Mouse (Mus musculus): ENCODE data around the gene Porcn. TPM values are rescaled to one million over a fixed set of nuclear protein-coding genes. Genes with fewer than 3 reads are reported as not detected.
A peak's percentile ranks its signal among the peaks of the same experiment; 100 is the strongest.

Porcn gene
- polyA plus RNA-seq, 1 experiment from 2014 or later: 8.9 TPM

DNA sequence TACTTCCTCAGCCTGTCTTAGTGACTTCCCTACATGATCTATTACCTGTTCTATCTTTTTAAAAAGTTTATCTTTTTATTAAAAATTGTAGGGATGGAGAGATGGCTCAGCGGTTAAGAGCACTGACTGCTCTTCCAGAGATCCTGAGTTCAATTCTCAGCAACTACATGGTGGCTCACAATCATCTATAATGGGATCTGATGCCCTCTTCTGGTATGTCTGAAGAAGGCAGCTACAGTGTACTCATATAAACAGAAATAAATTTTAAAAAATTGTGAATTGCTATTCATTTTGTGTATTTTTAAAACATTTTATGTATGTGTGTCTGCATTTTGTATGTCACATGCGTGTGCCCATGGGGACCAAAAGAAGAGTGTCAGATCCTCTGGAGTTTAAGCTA lies 41.4 kb upstream of the Porcn start:
- no peak for ATAC-seq (replicated peaks; ENCODE audit: low FRiP score, low read depth)
- H3K27me3 ChIP-seq (ENCODE audit: insufficient read depth, low read length): no peaks in the 10 kb centered on the region
- H3K9me3 ChIP-seq (replicated peaks; ENCODE audit: low read length): no peaks in the 10 kb centered on the region
- H3K36me3 ChIP-seq (ENCODE audit: insufficient read depth, low read length): no peaks in the 10 kb centered on the region
- H3K4me2 ChIP-seq (ENCODE audit: low read length): no peak overlapping the region
- no peak overlapping the region for H3K9ac ChIP-seq (ENCODE audit: low read depth, low read length)
- H3K4me3 ChIP-seq (replicated peaks; ENCODE audit: low read depth, low read length): no peak overlapping the region
- no peak overlapping the region for H3K27ac ChIP-seq
- no peak for DNase-seq (ENCODE audit: low spot score)
- WGBS: 80% methylated on average over 2 of the region's 2 CpGs
- peak; percentile 50 for TF ChIP-seq CTCF (IDR thresholded peaks at IDR 0.05; ENCODE audit: low read depth)
- no peaks in the 10 kb centered on the region for H3K4me1 ChIP-seq (replicated peaks; ENCODE audit: insufficient read depth, low read length)

DNA sequence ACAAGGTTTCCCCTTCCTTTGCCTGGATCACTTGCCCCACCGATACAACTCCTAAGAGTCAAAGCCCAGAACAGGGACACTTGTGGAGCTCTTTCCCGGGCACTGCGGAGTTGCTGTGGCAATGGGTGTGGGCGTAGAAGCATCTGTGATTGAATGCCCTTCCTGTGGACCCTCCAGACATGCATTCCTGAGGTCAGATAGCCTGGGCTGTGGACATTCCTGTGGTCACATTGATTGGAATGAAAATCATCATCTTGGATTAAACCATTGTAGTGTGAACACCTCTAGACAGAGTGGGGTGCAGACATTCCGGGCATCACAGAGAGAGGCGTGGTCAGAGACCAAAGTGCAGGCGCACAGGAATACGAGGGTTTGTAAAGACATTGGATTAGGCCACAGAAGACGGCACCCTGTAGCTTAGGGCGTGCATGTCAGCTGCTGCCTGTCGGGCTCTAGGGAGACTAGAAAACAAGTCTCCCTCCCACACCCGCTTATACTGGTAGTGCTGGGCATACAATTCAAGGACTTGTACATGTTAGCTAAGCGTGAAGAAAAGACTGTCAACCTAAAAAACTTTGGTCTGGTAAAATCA lies 32.6 kb upstream of the Porcn start:
- 80% methylated on average over 13 of the region's 13 CpGs for WGBS
- H3K4me2 ChIP-seq (ENCODE audit: low read length): no peak overlapping the region
- TF ChIP-seq CTCF (IDR thresholded peaks at IDR 0.05; ENCODE audit: low read depth): no peak
- H3K4me1 ChIP-seq (replicated peaks; ENCODE audit: insufficient read depth, low read length): no peaks in the 10 kb centered on the region
- 0 out of 2 replicates have a peak, but pooled peaks cover 2% of the 10 kb centered on the region for H3K36me3 ChIP-seq (ENCODE audit: insufficient read depth, low read length)
- H3K4me3 ChIP-seq (replicated peaks; ENCODE audit: low read depth, low read length): no peak overlapping the region
- H3K27ac ChIP-seq: no peak overlapping the region
- no peaks in the 10 kb centered on the region for H3K27me3 ChIP-seq (ENCODE audit: insufficient read depth, low read length)
- no peak for DNase-seq (ENCODE audit: low spot score)
- no peak overlapping the region for H3K9ac ChIP-seq (ENCODE audit: low read depth, low read length)
- no peak for ATAC-seq (replicated peaks; ENCODE audit: low FRiP score, low read depth)
- no peaks in the 10 kb centered on the region for H3K9me3 ChIP-seq (replicated peaks; ENCODE audit: low read length)

- WGBS: 67% methylated on average over 2 of the region's 2 CpGs
- no peak overlapping the region for H3K4me2 ChIP-seq (ENCODE audit: low read length)
- no peaks in the 10 kb centered on the region for H3K27me3 ChIP-seq (ENCODE audit: insufficient read depth, low read length)
- 0 out of 2 replicates have a peak, but pooled peaks cover 2% of the 10 kb centered on the region for H3K36me3 ChIP-seq (ENCODE audit: insufficient read depth, low read length)
- DNase-seq (ENCODE audit: low spot score): no peak
- H3K9me3 ChIP-seq (replicated peaks; ENCODE audit: low read length): no peaks in the 10 kb centered on the region
- no peak overlapping the region for H3K9ac ChIP-seq (ENCODE audit: low read depth, low read length)
- ATAC-seq (replicated peaks; ENCODE audit: low FRiP score, low read depth): no peak
- H3K27ac ChIP-seq: no peak overlapping the region
- no peak overlapping the region for H3K4me3 ChIP-seq (replicated peaks; ENCODE audit: low read depth, low read length)
- TF ChIP-seq CTCF (IDR thresholded peaks at IDR 0.05; ENCODE audit: low read depth): no peak
- H3K4me1 ChIP-seq (replicated peaks; ENCODE audit: insufficient read depth, low read length): no peaks in the 10 kb centered on the region
These were observed 30.4 kb upstream of the Porcn start for GRCm38 (mm10) chrX:8236704-8237103.

DNA sequence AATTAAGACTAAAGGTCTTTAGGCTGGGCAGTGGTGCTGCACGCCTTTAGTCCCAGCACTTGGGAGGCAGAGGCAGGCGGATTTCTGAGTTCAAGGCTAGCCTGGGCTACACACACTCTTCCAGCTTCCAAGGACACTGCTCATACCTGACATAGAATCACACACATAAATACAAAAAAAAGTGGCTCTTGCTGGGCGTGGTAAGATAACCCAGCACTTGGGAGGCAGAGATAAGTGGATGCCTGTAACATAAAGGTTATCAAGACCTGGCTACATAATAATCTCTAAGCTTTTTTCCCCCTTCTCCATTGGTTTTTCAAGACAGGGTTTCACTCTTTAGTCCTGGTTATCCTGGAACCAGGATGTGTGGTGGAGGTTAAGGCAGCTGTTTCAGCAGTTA lies 27.3 kb upstream of the Porcn start:
- no peak overlapping the region for H3K4me2 ChIP-seq (ENCODE audit: low read length)
- no peaks in the 10 kb centered on the region for H3K4me1 ChIP-seq (replicated peaks; ENCODE audit: insufficient read depth, low read length)
- no peak overlapping the region for H3K4me3 ChIP-seq (replicated peaks; ENCODE audit: low read depth, low read length)
- H3K9me3 ChIP-seq (replicated peaks; ENCODE audit: low read length): no peaks in the 10 kb centered on the region
- H3K9ac ChIP-seq (ENCODE audit: low read depth, low read length): no peak overlapping the region
- ATAC-seq (replicated peaks; ENCODE audit: low FRiP score, low read depth): no peak
- H3K27me3 ChIP-seq (ENCODE audit: insufficient read depth, low read length): no peaks in the 10 kb centered on the region
- no peak overlapping the region for H3K27ac ChIP-seq
- DNase-seq (ENCODE audit: low spot score): no peak
- TF ChIP-seq CTCF (IDR thresholded peaks at IDR 0.05; ENCODE audit: low read depth): no peak
- H3K36me3 ChIP-seq (ENCODE audit: insufficient read depth, low read length): no peaks in the 10 kb centered on the region
- WGBS: 74% methylated on average over 3 of the region's 3 CpGs

DNA sequence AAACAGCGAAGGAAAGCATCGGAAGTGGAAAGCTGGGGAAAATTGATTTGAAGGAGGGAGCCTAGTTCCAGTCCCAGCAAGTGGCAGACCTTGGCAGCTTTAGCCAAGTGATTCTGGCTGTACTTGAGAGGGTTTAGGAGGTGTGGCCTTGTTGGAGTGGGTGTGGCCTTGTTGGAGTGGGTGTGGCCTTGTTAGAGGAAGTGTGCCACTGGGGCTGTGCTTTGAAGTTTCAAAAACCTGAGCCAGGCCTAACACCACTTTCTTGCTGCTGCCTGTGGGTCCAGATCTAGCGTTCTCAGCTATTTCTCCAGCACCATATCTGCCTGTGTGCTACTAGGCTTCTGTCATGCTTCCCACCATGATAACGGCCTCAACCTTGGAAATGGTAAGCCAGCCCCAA lies 23.9 kb upstream of the Porcn start:
- no peaks in the 10 kb centered on the region for H3K9me3 ChIP-seq (replicated peaks; ENCODE audit: low read length)
- no peak overlapping the region for H3K9ac ChIP-seq (ENCODE audit: low read depth, low read length)
- no peaks in the 10 kb centered on the region for H3K27me3 ChIP-seq (ENCODE audit: insufficient read depth, low read length)
- WGBS: 78% methylated on average over 4 of the region's 4 CpGs
- no peak overlapping the region for H3K27ac ChIP-seq
- no peak for DNase-seq (ENCODE audit: low spot score)
- no peak overlapping the region for H3K4me2 ChIP-seq (ENCODE audit: low read length)
- H3K36me3 ChIP-seq (ENCODE audit: insufficient read depth, low read length): no peaks in the 10 kb centered on the region
- no peaks in the 10 kb centered on the region for H3K4me1 ChIP-seq (replicated peaks; ENCODE audit: insufficient read depth, low read length)
- no peak for ATAC-seq (replicated peaks; ENCODE audit: low FRiP score, low read depth)
- TF ChIP-seq CTCF (IDR thresholded peaks at IDR 0.05; ENCODE audit: low read depth): no peak
- H3K4me3 ChIP-seq (replicated peaks; ENCODE audit: low read depth, low read length): no peak overlapping the region

DNA sequence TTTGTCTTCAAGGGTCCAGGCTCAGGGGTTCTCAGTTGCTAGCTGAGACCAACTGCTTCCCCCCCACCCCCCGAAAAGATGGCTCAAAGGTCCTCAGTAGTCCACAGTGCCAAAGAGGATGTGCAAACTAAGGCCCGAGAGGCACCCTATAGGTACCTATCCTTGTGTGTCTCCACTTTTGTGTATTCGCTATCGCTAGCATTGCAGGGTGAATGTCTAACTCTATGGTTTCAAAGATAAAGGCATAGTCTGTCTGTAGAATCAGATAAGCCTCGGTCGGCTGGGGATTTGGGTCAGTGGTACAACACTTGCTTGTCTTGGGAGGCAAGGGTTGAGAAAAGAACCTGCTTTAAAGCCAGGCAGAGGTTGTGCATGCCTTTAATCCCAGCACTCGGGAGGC lies 17.1 kb upstream of the Porcn start:
- ATAC-seq (replicated peaks; ENCODE audit: low FRiP score, low read depth) (no peak), DNase-seq (ENCODE audit: low spot score) (no peak)
- no peaks in the 10 kb centered on the region for H3K36me3 ChIP-seq (ENCODE audit: insufficient read depth, low read length)
- H3K27ac ChIP-seq: no peak overlapping the region
- H3K4me3 ChIP-seq (replicated peaks; ENCODE audit: low read depth, low read length): no peak overlapping the region
- no peaks in the 10 kb centered on the region for H3K4me1 ChIP-seq (replicated peaks; ENCODE audit: insufficient read depth, low read length)
- 91% methylated on average over 7 of the region's 7 CpGs for WGBS
- no peaks in the 10 kb centered on the region for H3K27me3 ChIP-seq (ENCODE audit: insufficient read depth, low read length)
- no peaks in the 10 kb centered on the region for H3K9me3 ChIP-seq (replicated peaks; ENCODE audit: low read length)
- no peak overlapping the region for H3K9ac ChIP-seq (ENCODE audit: low read depth, low read length)
- TF ChIP-seq CTCF (IDR thresholded peaks at IDR 0.05; ENCODE audit: low read depth): no peak
- H3K4me2 ChIP-seq (ENCODE audit: low read length): no peak overlapping the region

Measured in kidney, postnatal 0 days (tissue).